In the genomic region with DNA sequence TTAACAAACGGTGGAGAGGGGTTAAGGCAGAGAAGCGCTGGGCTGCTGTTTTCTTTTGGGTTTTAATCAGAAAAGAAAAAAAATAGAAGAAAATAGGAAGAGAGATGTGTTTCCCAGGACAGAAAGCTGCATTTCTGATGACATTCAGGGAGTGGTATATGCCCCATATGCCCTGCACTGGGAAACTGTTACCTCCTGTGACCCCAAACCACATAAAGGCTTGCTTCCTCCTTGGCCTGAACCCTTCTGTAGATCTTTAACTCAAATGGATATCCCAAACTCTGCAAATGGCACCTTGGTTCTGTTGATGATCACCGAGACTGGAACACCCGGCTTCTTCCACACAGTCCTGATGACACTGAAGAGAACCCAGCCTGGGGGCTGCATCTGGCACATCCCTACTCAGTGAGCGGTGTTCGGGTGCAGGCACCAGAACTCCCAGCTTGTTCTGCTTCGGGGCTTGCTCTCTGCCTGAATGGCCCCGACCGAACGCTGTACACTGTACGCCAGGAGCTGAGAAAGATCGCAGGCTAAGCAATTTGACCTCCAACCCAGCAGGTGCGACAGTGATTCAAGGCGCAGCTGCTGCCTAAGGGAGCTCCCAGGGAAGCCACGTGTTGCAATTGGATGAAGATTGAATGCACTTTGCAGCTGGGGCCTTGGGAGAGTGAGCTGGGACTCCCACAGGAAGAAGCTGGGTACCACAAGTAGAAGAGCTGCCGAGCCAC, we compare ENCODE assay signal across 9 mouse cellular contexts.
DNase-seq lines count a peak whose midpoint lies in the region; ATAC-seq and TF ChIP-seq lines count a peak whose summit lies in the region.
"Had no signal": no experiment of that assay in that cellular context is flagged by ENCODE, and none has a peak within 500 bp of the region (broad histone marks: within the 10 kb centered on the region; RNA-seq: fewer than 3 reads in every experiment).

No protein-coding gene starts in this region.

- peak; percentile 39 for DNase-seq in thymus, postnatal 14 days
- DNase-seq in thymus, adult 18-20 months = no peak
- DNase-seq in forebrain, embryonic 14.5 days (ENCODE audit: low spot score) = peak; percentile 61
- peak; percentile 23 for DNase-seq in retina, postnatal 7 days (ENCODE audit: low read depth, low spot score)
- no peak for DNase-seq in ovary, postnatal 10 days (ENCODE audit: low spot score)
- no peak for DNase-seq in urinary bladder, adult 18-20 months (ENCODE audit: low spot score in 2 of 2)
- DNase-seq in lung, adult 2 months = no peak

- H3K36me3 ChIP-seq in forebrain, embryonic 14.5 days (ENCODE audit: control insufficient read depth, insufficient read depth, low read length) = no peaks in the 10 kb centered on the region
- H3K36me3 ChIP-seq: stomach, embryonic 15.5 days had no signal

- WGBS in forebrain, embryonic 14.5 days = 72% methylated on average over 16 of the region's 16 CpGs
- WGBS in lung, adult 2 months = 55% methylated on average over 16 of the region's 16 CpGs

- no peak for TF ChIP-seq CTCF in lung, adult 2 months (IDR thresholded peaks at IDR 0.05; ENCODE audit: insufficient read depth, low read length)

- H3K27ac ChIP-seq in forebrain, embryonic 14.5 days (ENCODE audit: low read depth, low read length) = no peak overlapping the region
- H3K27ac ChIP-seq: stomach, embryonic 15.5 days had no signal

- H3K27me3 ChIP-seq in forebrain, embryonic 14.5 days (replicated peaks; ENCODE audit: control insufficient read depth, insufficient read depth, low read length) = no peaks in the 10 kb centered on the region
- H3K27me3 ChIP-seq: stomach, embryonic 15.5 days had no signal

- no peak for TF ChIP-seq POLR2A in lung, adult 2 months (IDR thresholded peaks at IDR 0.05; ENCODE audit: borderline replicate concordance, extremely low read depth, low read depth, low read length)

- H3K9ac ChIP-seq in forebrain, embryonic 14.5 days (ENCODE audit: low read length) = no peak overlapping the region
- H3K9ac ChIP-seq: stomach, embryonic 15.5 days had no signal

- H3K4me2 ChIP-seq in forebrain, embryonic 14.5 days (ENCODE audit: low read length) = no peak overlapping the region
- H3K4me2 ChIP-seq: stomach, embryonic 15.5 days had no signal

- ATAC-seq in forebrain, embryonic 14.5 days = peak; percentile 48
- peak; percentile 62 for ATAC-seq in megakaryocyte, adult 5-6 weeks (ENCODE audit: poor library complexity, severe bottlenecking)

- H3K4me1 ChIP-seq in forebrain, embryonic 14.5 days (ENCODE audit: control insufficient read depth, insufficient read depth, low read length) = 0 out of 2 replicates have a peak, but pooled peaks cover 5% of the 10 kb centered on the region
- H3K4me1 ChIP-seq in lung, adult 2 months (ENCODE audit: control insufficient read depth, insufficient read depth, low read length) = no peaks in the 10 kb centered on the region
- H3K4me1 ChIP-seq: stomach, embryonic 15.5 days had no signal

- H3K4me3 ChIP-seq in forebrain, embryonic 14.5 days (ENCODE audit: low read depth, low read length) = no peak overlapping the region
- no peak overlapping the region for H3K4me3 ChIP-seq in lung, adult 2 months (replicated peaks; ENCODE audit: extremely low read depth, low read depth, low read length)
- H3K4me3 ChIP-seq: stomach, embryonic 15.5 days had no signal

- no peaks in the 10 kb centered on the region for H3K9me3 ChIP-seq in forebrain, embryonic 14.5 days (replicated peaks; ENCODE audit: control insufficient read depth, low read length)
- H3K9me3 ChIP-seq: stomach, embryonic 15.5 days had no signal

Comparison
In these comparisons a context has a peak if more than half of its experiments do, and no peak if none do; other contexts are left out.
1. DNase-seq: peak in thymus, postnatal 14 days (single experiment), forebrain, embryonic 14.5 days (single experiment) and retina, postnatal 7 days (single experiment); none in thymus, adult 18-20 months (0 of 2), ovary, postnatal 10 days (single experiment), urinary bladder, adult 18-20 months (0 of 2) and lung, adult 2 months (single experiment).